Mouse (Mus musculus) frontal cortex, postnatal 25 days (tissue): ENCODE measurements around the gene Zmiz2.
"Not testable (repeated sequence)": the region's sequence is repeated elsewhere in the genome, so short reads cannot be mapped to it uniquely, and the experiment has no call there.

Experiments
- DNase-seq, 2 experiments: peaks; one replicate each; pipeline ENCODE4 v3.0.0; 2022; ENCODE audit warnings: low spot score in 2 of 2

The Zmiz2 gene

DNA sequence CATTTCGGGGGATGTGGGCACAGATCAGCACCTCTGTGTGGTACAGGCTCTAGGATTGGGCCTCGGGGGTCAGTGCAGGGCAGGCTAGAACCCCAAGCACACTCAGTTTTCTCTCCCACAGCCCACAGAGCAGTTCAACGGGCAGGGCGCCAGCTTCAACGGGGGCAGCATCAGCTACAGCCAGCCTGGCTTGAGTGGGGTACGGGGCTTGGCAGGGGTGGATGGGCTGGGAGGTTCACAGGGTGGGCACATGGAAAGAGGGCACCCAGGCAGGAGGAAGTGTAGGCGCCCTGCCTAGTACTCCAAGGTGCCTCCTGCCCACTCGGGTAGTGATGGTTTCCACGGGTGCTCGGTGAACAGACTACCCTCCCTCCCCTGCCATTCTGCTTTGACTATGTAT is 9.3 kb downstream of the Zmiz2 start:
- no peak for DNase-seq

- DNase-seq = no peak
These were observed 13.9 kb downstream of the Zmiz2 start for GRCm38 (mm10) chr11:6402515-6403510.

DNA sequence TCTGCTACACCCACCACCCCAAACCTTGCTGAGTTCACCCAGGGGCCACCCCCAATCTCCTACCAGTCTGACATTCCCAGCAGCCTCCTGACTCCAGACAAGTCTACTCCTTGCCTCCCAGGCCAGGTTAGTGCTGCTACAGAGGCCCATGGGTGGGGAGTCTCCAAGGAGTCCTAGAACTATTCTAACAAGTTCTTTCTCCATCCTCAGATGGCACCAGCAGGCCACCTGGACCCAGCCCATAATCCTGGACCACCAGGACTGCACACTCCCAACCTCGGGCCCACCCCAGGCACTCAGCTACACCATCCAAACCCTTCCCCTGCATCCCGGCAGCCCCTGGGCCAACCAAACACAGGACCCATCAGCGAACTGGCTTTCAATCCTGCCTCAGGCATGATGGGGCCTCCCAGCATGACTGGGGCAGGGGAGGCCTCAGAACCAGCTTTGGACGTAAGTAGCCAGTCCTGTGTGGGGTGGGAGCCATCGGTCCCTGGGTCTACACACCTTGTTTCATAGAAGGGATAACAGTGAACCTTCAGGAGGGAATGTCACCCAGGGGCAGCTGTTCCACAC is 15.0 kb downstream of the Zmiz2 start:
- no peak for DNase-seq

DNA sequence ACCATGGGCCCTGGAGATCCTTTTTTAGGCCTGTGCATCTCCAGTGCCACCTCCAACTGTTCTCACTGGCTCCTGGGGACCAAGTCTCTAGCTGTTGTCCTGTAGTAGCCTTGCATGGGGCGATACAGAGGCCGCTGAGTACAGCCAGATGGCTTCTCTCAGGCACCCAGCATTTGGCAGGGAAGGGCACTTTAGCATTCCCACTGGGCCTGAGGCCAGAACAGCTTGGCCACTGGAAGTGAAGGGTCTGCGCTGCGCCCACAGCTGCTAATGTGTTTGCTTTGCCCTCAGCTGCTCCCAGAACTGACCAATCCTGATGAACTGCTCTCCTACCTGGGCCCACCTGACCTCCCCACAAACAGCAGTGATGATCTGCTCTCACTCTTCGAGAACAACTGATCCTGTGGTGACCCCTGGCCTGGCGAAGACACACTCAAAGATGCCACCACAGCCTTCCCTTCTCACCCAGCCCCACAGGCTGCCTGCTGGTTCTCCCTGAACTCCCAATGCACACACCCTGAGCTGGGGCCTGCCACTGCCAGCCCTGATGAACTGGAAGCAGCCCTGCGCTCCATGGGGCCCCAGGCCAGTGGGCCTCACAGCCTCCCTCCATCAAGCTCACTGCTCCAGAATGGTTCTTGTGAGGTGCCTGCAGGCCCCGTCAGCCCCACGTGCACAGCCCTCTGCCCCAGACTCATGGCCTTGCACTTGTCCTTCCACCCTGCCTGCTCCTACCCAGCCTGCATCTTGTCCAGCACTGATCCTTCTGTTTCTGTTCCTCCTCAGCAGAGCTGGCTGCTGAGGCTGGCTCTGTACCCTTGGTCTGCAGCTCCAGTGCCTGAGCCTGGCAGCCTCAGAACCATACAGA is 16.1 kb downstream of the Zmiz2 start:
- DNase-seq = no peak

DNA sequence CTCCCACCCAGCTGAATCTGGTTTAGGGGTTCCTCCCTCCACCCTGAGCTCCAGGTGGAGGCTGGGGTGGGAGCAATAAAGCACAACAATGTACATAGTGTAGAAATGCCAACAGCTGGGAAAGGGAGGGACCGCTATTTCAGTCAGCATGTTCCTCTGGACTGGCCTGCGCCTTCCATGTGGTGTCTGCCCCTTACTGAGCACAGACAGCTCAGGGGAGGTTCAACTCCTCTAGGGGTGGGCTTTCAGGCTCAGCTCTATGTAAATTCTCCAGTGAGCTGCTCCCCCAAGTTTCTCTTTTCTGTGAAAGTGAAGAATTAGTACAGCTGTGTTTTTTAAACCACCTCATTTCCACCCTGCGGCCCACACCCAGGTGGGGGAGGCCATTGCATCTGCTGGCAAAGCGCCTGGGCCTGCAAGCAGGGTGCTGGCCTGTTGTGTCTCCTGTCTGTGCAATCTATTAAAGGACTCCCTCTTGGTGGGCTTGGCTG is 16.8 kb downstream of the Zmiz2 start:
- no peak for DNase-seq

GRCm38 (mm10) chr11:6406251-6407161 is 17.6 kb downstream of the Zmiz2 start:
- no peak for DNase-seq

DNA sequence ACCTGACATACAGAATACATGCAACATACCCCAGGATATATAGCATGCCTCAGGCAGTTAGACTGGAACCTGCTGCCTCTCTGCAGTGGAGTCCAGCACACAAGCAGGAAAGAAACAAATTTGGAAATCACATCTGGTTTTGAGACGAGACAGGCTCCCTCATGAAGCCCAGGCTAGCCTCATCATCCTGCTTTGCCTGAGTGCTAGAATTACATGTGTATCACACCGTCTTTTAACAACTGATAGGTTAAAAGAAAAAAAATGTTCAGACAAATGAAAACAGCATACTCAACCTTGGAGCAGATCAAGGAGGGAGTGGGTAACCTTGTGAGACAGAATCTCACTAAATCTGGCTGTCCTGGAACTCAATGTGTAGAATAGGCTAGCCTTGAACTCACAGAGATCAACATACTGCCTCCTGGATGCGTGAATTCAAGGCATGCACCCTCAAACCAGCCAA is 18.3 kb downstream of the Zmiz2 start:
- no peak for DNase-seq

DNA sequence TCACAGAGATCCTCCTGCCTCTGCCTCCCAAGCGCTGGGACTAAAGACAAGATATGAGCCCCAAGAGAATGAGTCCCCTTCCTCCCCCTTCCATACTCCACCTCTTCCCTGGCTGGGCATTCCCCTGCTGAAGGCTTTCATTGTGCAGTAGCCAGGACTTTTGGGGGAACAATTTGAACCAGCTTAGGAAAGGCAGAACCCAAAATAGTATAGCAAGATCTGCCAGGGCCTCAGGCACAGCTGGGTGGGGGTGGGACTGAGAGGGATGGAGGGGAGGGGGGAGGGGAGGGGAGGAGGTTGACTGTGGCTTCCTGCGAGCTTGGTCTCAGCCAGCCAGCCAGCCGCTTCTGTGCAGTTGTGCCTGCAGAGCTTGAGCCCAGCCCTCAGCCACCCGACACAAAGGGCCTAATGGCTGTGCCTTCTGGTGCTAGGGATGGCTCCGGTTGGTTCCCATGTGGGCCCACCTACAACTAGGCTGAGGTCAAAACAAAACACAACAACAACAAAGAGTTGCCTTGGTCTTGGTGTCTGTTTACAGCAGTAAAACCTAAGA is 21.3 kb downstream of the Zmiz2 start:
- no peak for DNase-seq

DNA sequence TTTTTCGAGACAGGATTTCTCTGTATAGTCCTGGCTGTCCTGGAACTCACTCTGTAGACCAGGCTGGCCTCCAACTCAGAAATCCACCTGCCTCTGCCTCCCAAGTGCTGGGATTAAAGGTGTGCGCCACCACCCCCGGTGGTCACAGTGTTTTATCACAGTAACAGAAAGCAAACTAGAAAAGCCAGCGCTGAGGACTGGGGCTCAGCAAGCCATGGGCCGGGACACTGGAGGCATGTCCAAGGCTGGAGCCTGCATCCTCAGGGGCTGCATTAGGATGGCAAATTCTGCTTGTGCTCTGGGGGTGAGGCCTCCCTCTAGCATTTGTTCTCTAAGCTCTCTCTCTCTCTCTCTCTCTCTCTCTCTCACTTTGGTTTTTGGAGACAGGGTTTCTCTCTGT is 21.9 kb downstream of the Zmiz2 start:
- DNase-seq = not testable (repeated sequence)

GRCm38 (mm10) chr11:6411684-6412083 is 22.8 kb downstream of the Zmiz2 start:
- DNase-seq = peak; percentile 81

GRCm38 (mm10) chr11:6413264-6413663 is 24.4 kb downstream of the Zmiz2 start:
- DNase-seq = no peak

- DNase-seq = no peak
These were observed 26.1 kb downstream of the Zmiz2 start, which contains the start of gene Ppia for GRCm38 (mm10) chr11:6414751-6415550. Gene Ppia, plus strand, starts transcription at chr11:6415443.

DNA sequence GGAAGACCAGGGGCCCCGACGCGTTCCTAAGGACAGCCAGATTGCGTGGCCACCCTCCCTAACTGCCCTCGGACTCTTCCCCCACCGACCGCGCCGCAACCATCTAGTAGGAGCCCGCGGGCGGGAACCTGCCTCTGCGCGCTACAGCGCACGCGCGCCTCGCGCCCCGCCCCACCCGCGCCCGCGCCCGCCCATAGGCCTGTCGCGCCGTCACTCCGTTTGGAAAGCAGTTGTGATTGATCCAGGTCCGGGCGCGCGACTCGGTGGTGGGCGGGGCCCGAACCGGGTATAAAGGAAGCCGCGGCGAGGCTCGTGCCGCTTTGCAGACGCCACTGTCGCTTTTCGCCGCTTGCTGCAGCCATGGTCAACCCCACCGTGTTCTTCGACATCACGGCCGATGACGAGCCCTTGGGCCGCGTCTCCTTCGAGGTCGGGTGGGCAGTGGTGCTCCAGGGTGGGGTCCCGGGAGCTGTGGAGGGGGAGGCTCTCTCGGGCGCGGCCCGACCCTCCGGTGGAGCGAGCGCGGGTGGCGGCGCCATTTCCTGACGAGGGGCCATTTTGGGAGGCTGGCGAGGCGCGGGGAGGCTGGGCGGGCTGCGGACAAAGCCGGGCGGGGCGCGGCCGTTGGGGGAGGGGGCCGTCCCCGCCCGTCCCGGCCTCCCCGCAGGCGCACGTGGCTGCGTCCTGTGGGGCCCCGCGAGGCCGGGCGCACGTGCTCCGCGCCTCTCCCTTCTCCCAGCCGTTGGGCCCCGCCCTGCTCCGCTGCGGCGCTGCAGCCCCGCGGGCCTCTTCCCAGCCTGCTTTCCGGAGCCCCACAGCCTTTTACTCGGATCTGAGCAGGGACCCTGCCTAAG is 26.9 kb downstream of the Zmiz2 start:
- DNase-seq = peak; percentile 99 to 100

GRCm38 (mm10) chr11:6416405-6417034 is 27.6 kb downstream of the Zmiz2 start:
- DNase-seq = peak; percentile 55 to 66

DNA sequence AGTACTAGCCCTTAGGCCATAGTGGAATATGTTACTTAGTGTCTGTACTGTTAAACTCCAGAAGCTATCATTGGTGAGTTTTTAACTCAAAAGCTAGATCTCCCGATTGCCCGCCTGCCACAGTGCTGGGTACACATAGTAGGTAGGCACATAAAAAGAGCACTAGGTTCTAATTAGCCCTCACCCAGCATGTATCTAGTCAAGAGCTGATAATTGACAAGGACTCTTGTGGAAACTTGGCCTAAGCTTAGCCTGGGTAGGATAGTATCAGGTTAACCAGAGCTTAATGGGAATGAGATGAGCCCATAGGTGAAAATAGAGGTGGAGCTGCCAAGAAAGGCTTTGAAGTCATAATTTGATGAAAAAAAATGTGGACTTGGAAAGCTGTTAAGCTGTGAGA is 28.2 kb downstream of the Zmiz2 start:
- no peak for DNase-seq

GRCm38 (mm10) chr11:6417490-6417889 is 28.6 kb downstream of the Zmiz2 start:
- DNase-seq = no peak

DNA sequence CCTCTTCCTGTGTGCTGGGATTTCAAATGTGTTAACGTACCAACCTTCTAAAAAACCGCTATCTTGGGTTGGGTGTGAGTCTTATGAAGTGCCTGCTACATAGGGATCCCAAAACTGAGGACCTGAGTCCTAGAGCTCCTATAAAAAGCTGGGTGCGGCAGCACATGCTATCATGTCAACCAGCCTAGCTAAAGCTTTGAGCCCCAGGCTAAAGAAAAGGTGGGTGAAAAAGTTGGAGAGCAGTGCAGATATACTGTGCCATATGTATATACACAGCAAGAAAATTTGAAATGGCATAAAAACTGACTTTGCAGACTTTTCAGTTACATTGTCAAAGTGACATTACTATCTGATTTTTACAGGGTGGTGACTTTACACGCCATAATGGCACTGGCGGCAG is 29.9 kb downstream of the Zmiz2 start:
- no peak for DNase-seq

DNA sequence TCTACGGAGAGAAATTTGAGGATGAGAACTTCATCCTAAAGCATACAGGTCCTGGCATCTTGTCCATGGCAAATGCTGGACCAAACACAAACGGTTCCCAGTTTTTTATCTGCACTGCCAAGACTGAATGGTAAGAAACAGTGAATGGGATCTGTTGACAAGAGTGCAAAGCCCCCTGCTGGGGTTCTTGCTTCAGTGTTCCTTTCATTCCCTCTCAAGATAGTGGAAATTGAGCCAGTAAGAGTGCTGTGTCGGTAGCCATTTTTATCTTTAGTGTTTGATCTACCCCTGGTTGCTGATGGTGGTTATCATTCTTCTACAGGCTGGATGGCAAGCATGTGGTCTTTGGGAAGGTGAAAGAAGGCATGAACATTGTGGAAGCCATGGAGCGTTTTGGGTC is 30.3 kb downstream of the Zmiz2 start:
- DNase-seq = not testable (repeated sequence)
